10 mouse cellular contexts compared by ENCODE assay signal in the genomic region with DNA sequence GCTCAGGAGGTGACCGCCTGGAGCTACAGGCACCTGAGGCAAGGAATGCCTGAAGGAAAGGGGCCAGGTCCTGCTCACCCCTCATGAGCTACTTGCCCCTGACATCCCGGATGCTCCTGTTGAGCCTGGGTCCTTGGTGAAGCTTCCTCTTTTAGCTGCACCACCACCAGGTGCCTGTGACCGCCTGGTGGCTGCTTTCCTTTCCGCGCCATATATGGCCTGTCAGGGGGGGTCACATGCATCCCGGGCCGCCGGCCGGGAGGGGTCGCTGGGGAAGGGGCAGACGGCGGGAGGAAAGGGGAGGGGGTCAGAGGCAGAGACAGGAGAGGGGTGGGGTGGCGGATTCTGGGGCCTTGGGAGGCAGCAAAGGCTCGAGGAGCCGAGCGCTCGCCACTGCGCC. TPM values are rescaled to one million over a fixed set of nuclear protein-coding genes. Genes with fewer than 3 reads are reported as not detected.
DNase-seq lines count a peak whose midpoint lies in the region; ATAC-seq and TF ChIP-seq lines count a peak whose summit lies in the region.
"Not testable (repeated sequence)": the region's sequence is repeated elsewhere in the genome, so short reads cannot be mapped to it uniquely, and the experiment has no call there.
"Had no signal": no experiment of that assay in that cellular context is flagged by ENCODE, and none has a peak within 500 bp of the region (broad histone marks: within the 10 kb centered on the region; RNA-seq: fewer than 3 reads in every experiment).

No protein-coding gene starts in this region.

- H3K27me3 ChIP-seq in hindbrain, embryonic 12.5 days; limb, embryonic 13.5 days; midbrain, embryonic 16.5 days (ENCODE audit: control insufficient read depth, insufficient read depth, low read depth, low read length); stomach, embryonic 15.5 days (replicated peaks): not testable (repeated sequence)

- not testable (repeated sequence) for H3K4me3 ChIP-seq in gastrocnemius, adult 2 months
- peak overlapping the region; percentile 34 for H3K4me3 ChIP-seq in hindbrain, embryonic 12.5 days
- H3K4me3 ChIP-seq in limb, embryonic 13.5 days, result peak overlapping the region; percentile 31
- peak overlapping the region; percentile 37 for H3K4me3 ChIP-seq in midbrain, embryonic 16.5 days (ENCODE audit: low read depth, low read length)
- peak overlapping the region; percentile 22 for H3K4me3 ChIP-seq in stomach, embryonic 15.5 days (replicated peaks)

- DNase-seq in embryo, embryonic 11 days, result peak; percentile 0
- peak; percentile 13 for DNase-seq in gastrocnemius, adult 2 months
- peak; percentile 11 to 35 for DNase-seq in kidney, postnatal 4 days

- not testable (repeated sequence) for ATAC-seq in hindbrain, embryonic 12.5 days (ENCODE audit: low FRiP score); limb, embryonic 13.5 days (ENCODE audit: low FRiP score, low read depth); midbrain, embryonic 16.5 days; stomach, embryonic 15.5 days (ENCODE audit: insufficient read depth, low FRiP score, low read depth)

- H3K36me3 ChIP-seq in hindbrain, embryonic 12.5 days; limb, embryonic 13.5 days; midbrain, embryonic 16.5 days (ENCODE audit: control insufficient read depth, insufficient read depth, low read length); stomach, embryonic 15.5 days: not testable (repeated sequence)

- not testable (repeated sequence) for TF ChIP-seq CTCF in gastrocnemius, adult 2 months (IDR thresholded peaks at IDR 0.05)

- not testable (repeated sequence) for H3K4me1 ChIP-seq in hindbrain, embryonic 12.5 days; limb, embryonic 13.5 days; midbrain, embryonic 16.5 days (ENCODE audit: control insufficient read depth, insufficient read depth, low read length); stomach, embryonic 15.5 days

- not testable (repeated sequence) for H3K9ac ChIP-seq in hindbrain, embryonic 12.5 days; limb, embryonic 13.5 days; stomach, embryonic 15.5 days
- H3K9ac ChIP-seq in midbrain, embryonic 16.5 days (ENCODE audit: low read depth, low read length), result peak overlapping the region; percentile 48

- not testable (repeated sequence) for H3K27ac ChIP-seq in gastrocnemius, adult 2 months; hindbrain, embryonic 12.5 days; limb, embryonic 13.5 days; midbrain, embryonic 16.5 days (ENCODE audit: low read length); stomach, embryonic 15.5 days

- intact Hi-C loops in gastrocnemius, adult 2 months (cut with DNase I), result not testable (repeated sequence)

- not testable (repeated sequence) for H3K9me3 ChIP-seq in hindbrain, embryonic 12.5 days (replicated peaks); limb, embryonic 13.5 days; midbrain, embryonic 16.5 days (replicated peaks; ENCODE audit: control insufficient read depth, low read length, poor library complexity, severe bottlenecking); stomach, embryonic 15.5 days

- peak overlapping the region; percentile 64 for H3K4me2 ChIP-seq in hindbrain, embryonic 12.5 days (replicated peaks)
- peak overlapping the region; percentile 61 for H3K4me2 ChIP-seq in limb, embryonic 13.5 days (replicated peaks)
- H3K4me2 ChIP-seq in midbrain, embryonic 16.5 days (ENCODE audit: low read length), result peak overlapping the region; percentile 59
- H3K4me2 ChIP-seq in stomach, embryonic 15.5 days, result peak overlapping the region; percentile 50

- WGBS in hindbrain, embryonic 12.5 days, result 2% methylated on average over 13 of the region's 18 CpGs
- 7% methylated on average over 16 of the region's 18 CpGs for WGBS in limb, embryonic 13.5 days
- under 1% methylated on average over 12 of the region's 18 CpGs for WGBS in midbrain, embryonic 16.5 days
- 8% methylated on average over 12 of the region's 18 CpGs for WGBS in stomach, embryonic 15.5 days

RNA-seq across cellular contexts. Expression of a gene that starts 14.7 kb away (rescaled TPM):
- total RNA-seq in gastrocnemius, adult 2 months (2021), result not detected
- polyA plus RNA-seq in hindbrain, embryonic 12.5 days (2016; fragmentation: Nextera tagmentation; extraction: Ambion mirVana), result 0.23 TPM in 1 of 2 replicates, not detected in the other
- not detected in 2 replicates for polyA plus RNA-seq in limb, embryonic 13.5 days (2015; fragmentation: Nextera tagmentation; extraction: Ambion mirVana)
- 1.7 and 1.9 TPM in 2 replicates for polyA plus RNA-seq in midbrain, embryonic 16.5 days (2015; fragmentation: Nextera tagmentation; extraction: Ambion mirVana)
- polyA plus RNA-seq in stomach, embryonic 15.5 days (2015; fragmentation: Nextera tagmentation; extraction: Ambion mirVana), result 0.18 TPM in 1 of 2 replicates, not detected in the other
- total RNA-seq: adrenal gland, postnatal 25 days; gastrocnemius, postnatal 36 days had no signal
- polyA plus RNA-seq: G1E had no signal

RNA-seq across cellular contexts. Expression of a gene that starts 17.2 kb away (rescaled TPM):
- not detected for total RNA-seq in gastrocnemius, adult 2 months (2021)
- polyA plus RNA-seq in hindbrain, embryonic 12.5 days (2016; fragmentation: Nextera tagmentation; extraction: Ambion mirVana), result not detected in 2 replicates
- not detected in 2 replicates for polyA plus RNA-seq in limb, embryonic 13.5 days (2015; fragmentation: Nextera tagmentation; extraction: Ambion mirVana)
- not detected in 2 replicates for polyA plus RNA-seq in midbrain, embryonic 16.5 days (2015; fragmentation: Nextera tagmentation; extraction: Ambion mirVana)
- not detected in 2 replicates for polyA plus RNA-seq in stomach, embryonic 15.5 days (2015; fragmentation: Nextera tagmentation; extraction: Ambion mirVana)
- total RNA-seq: adrenal gland, postnatal 25 days; G1E; gastrocnemius, postnatal 36 days had no signal
- polyA plus RNA-seq: G1E had no signal

RNA-seq across cellular contexts. Expression of a gene that starts 59.7 kb away (rescaled TPM):
- total RNA-seq in gastrocnemius, adult 2 months (2021), result not detected
- not detected in 2 replicates for polyA plus RNA-seq in hindbrain, embryonic 12.5 days (2016; fragmentation: Nextera tagmentation; extraction: Ambion mirVana)
- polyA plus RNA-seq in limb, embryonic 13.5 days (2015; fragmentation: Nextera tagmentation; extraction: Ambion mirVana), result not detected in 2 replicates
- polyA plus RNA-seq in midbrain, embryonic 16.5 days (2015; fragmentation: Nextera tagmentation; extraction: Ambion mirVana), result not detected in 2 replicates
- polyA plus RNA-seq in stomach, embryonic 15.5 days (2015; fragmentation: Nextera tagmentation; extraction: Ambion mirVana), result not detected in 2 replicates
- total RNA-seq: adrenal gland, postnatal 25 days; G1E; gastrocnemius, postnatal 36 days had no signal
- polyA plus RNA-seq: G1E had no signal
